ENCODE assay signal across 15 mouse cellular contexts in the genomic region with DNA sequence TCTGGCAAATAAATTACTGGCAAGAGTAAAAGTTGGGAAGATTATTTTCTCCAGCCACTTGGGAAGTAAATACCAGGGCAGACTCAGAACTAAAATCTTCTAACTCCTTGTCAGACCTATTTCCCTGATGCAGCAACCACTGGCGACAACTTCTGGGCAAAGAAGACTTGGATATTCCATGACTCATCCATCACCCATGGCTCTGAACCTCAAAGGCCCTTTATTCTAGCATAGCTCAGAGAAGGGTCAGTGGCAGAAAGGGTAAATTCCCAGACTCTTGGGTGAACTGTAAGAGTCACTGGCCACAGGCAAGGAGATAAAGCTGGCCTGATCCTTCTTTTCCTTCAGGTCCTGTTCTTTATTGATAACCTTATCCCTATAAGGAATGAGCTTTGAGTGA.
"Had no signal": no experiment of that assay in that cellular context is flagged by ENCODE, and none has a peak within 500 bp of the region (broad histone marks: within the 10 kb centered on the region; RNA-seq: fewer than 3 reads in every experiment).

No protein-coding gene starts in this region.

- H3K4me1 ChIP-seq: limb, embryonic 12.5 days; liver, embryonic 13.5 days; lung, embryonic 15.5 days; megakaryocyte, embryonic 14.5 days; midbrain, embryonic 13.5 days had no signal

- H3K9me3 ChIP-seq: limb, embryonic 12.5 days; liver, embryonic 13.5 days; lung, embryonic 15.5 days; megakaryocyte, embryonic 14.5 days; midbrain, embryonic 13.5 days had no signal

- H3K9ac ChIP-seq: limb, embryonic 12.5 days; liver, embryonic 13.5 days; liver, postnatal 0 days; lung, embryonic 15.5 days; midbrain, embryonic 13.5 days had no signal

- H3K36me3 ChIP-seq: limb, embryonic 12.5 days; liver, embryonic 13.5 days had no signal

- H3K4me2 ChIP-seq: limb, embryonic 12.5 days; liver, embryonic 13.5 days; lung, embryonic 15.5 days; midbrain, embryonic 13.5 days had no signal

- H3K27ac ChIP-seq: kidney, postnatal 0 days; limb, embryonic 12.5 days; liver, embryonic 13.5 days; lung, embryonic 15.5 days; macrophage; midbrain, embryonic 13.5 days; stomach, postnatal 0 days had no signal

- H3K27me3 ChIP-seq: limb, embryonic 12.5 days; liver, embryonic 13.5 days; lung, embryonic 15.5 days; midbrain, embryonic 13.5 days had no signal

- ATAC-seq: liver, postnatal 0 days; midbrain, embryonic 13.5 days had no signal

- DNase-seq: kidney, postnatal 36 days; liver; liver, embryonic 13.5 days; liver, postnatal 0 days; lung, postnatal 14 days; right cerebral cortex, adult 18-20 months; right cerebral cortex, postnatal 25 days; thymus, postnatal 4 days had no signal

- H3K4me3 ChIP-seq: limb, embryonic 12.5 days; liver, embryonic 13.5 days; lung, embryonic 15.5 days; megakaryocyte, embryonic 14.5 days; midbrain, embryonic 13.5 days had no signal
